Mouse (Mus musculus) myocyte (in vitro differentiated cells): ENCODE measurements around the gene Nsa2. TPM values are rescaled to one million over a fixed set of nuclear protein-coding genes. Genes with fewer than 3 reads are reported as not detected.
A peak's percentile ranks its signal among the peaks of the same experiment; 100 is the strongest.

Source experiments
- H3K27me3 ChIP-seq: one replicate; pipeline ENCODE4 v1.6.1; 2011; ENCODE audit not compliant: control insufficient read depth, insufficient read depth, insufficient read length
- H3K36me3 ChIP-seq: one replicate; pipeline ENCODE4 v1.6.1; 2011; ENCODE audit not compliant: control insufficient read depth, insufficient read depth
- H3K4me2 ChIP-seq: one replicate; pipeline ENCODE4 v1.6.1; 2011; ENCODE audit warnings: low read depth, control low read depth
- H3K4me3 ChIP-seq: one replicate; pipeline ENCODE4 v1.5.1; 2011; ENCODE audit warnings: mild to moderate bottlenecking, control low read depth, moderate library complexity
- H3K79me2 ChIP-seq: one replicate; pipeline ENCODE4 v1.6.1; 2011; ENCODE audit not compliant: control insufficient read depth, insufficient read depth
- H3ac ChIP-seq: one replicate; pipeline ENCODE4 v1.6.1; 2011; ENCODE audit not compliant: control insufficient read depth, insufficient read length
- CEBPB ChIP-seq: IDR thresholded peaks from 2 replicates; pipeline ENCODE4 v1.6.1; 2011; ENCODE audit warnings: mild to moderate bottlenecking, moderate library complexity; ENCODE audit not compliant: poor library complexity, insufficient read depth, severe bottlenecking
- E2F4 ChIP-seq: IDR thresholded peaks from one replicate; pipeline ENCODE4 v1.6.1; 2011; ENCODE audit warnings: mild to moderate bottlenecking, control low read depth, moderate library complexity; ENCODE audit not compliant: insufficient read depth
- MAX ChIP-seq: IDR thresholded peaks from one replicate; pipeline ENCODE4 v1.6.1; 2011; ENCODE audit warnings: low read depth, mild to moderate bottlenecking, control low read depth
- MYOD1 ChIP-seq, 3 experiments: IDR thresholded peaks; one replicate each; pipeline ENCODE4 v1.6.1; 2011; ENCODE audit warnings: control low read depth in 2 of 3, low read depth in 2 of 3, mild to moderate bottlenecking in 2 of 3, moderate library complexity in 1 of 3; ENCODE audit not compliant: insufficient read length in 2 of 3, control insufficient read depth in 1 of 3
- MYOG ChIP-seq, 3 experiments: IDR thresholded peaks; one replicate each; pipeline ENCODE4 v1.6.1; 2011; ENCODE audit warnings: control low read depth in 2 of 3, low read depth in 2 of 3, mild to moderate bottlenecking in 2 of 3; ENCODE audit not compliant: insufficient read length in 2 of 3, control insufficient read depth in 1 of 3, insufficient read depth in 1 of 3
- POLR2A ChIP-seq: IDR thresholded peaks from one replicate; pipeline ENCODE4 v1.6.1; 2011; ENCODE audit warnings: low read depth, mild to moderate bottlenecking, control low read depth, moderate library complexity; ENCODE audit not compliant: insufficient read length
- POLR2AphosphoS2 ChIP-seq: IDR thresholded peaks from one replicate; pipeline ENCODE4 v1.6.1; 2011; ENCODE audit warnings: low read depth, control low read depth; ENCODE audit not compliant: insufficient read length
- REST ChIP-seq: IDR thresholded peaks from one replicate; pipeline ENCODE4 v1.6.1; 2011; ENCODE audit warnings: mild to moderate bottlenecking, control low read depth, moderate library complexity; ENCODE audit not compliant: insufficient read depth, insufficient read length
- SRF ChIP-seq: IDR thresholded peaks from one replicate; pipeline ENCODE4 v1.6.1; 2011; ENCODE audit warnings: low read depth; ENCODE audit not compliant: control insufficient read depth, insufficient read length
- TCF12 ChIP-seq: IDR thresholded peaks from one replicate; pipeline ENCODE4 v1.6.1; 2011; ENCODE audit warnings: mild to moderate bottlenecking, control low read depth; ENCODE audit not compliant: poor library complexity, insufficient read depth, severe bottlenecking
- TCF3 ChIP-seq: IDR thresholded peaks from one replicate; pipeline ENCODE4 v1.6.1; 2011; ENCODE audit warnings: low read depth, control low read depth; ENCODE audit not compliant: insufficient read length
- USF1 ChIP-seq: IDR thresholded peaks from one replicate; pipeline ENCODE4 v1.6.1; 2011; ENCODE audit warnings: low read depth, mild to moderate bottlenecking, control low read depth, moderate library complexity
- polyA plus RNA-seq: library from polyadenylated mRNA; unstranded; fragments of >200 nt; fragmentation: generic; extraction: Trizol; gene quantifications from one replicate; pipeline ENCODE4 v1.2.1, GENCODE M21; 2012; ENCODE audit warnings: missing spikeins

Nsa2 gene
- polyA plus RNA-seq, result 114 TPM

GRCm38 (mm10) chr13:97137466-97138400, at the start of gene Nsa2, which contains the start of gene Gfm2:
Gene Nsa2 (minus strand): TSS chr13:97137937.
Gene Gfm2 (plus strand): TSS chr13:97137937.
- TF ChIP-seq MAX (no peak), MYOG (IDR thresholded peaks at IDR 0.05; ENCODE audit: control insufficient read depth in 1 of 3, insufficient read depth in 1 of 3, insufficient read length in 2 of 3, low read depth in 2 of 3) (peak in 1 of 3 experiments; percentile 25), TCF12 (no peak), E2F4 (no peak), POLR2AphosphoS2 (peak; percentile 24), TCF3 (no peak), POLR2A (peak; percentile 63), SRF (no peak), USF1 (no peak), MYOD1 (IDR thresholded peaks at IDR 0.05; ENCODE audit: control insufficient read depth in 1 of 3, insufficient read length in 2 of 3, low read depth in 2 of 3) (no peak), REST (no peak), CEBPB (no peak)
- Histone ChIP-seq H3K4me3 (peak within 1 kb of the TSS; percentile 92), H3K79me2 (peaks cover 20% of the 10 kb centered on the region), H3ac (peak within 1 kb of the TSS; percentile 15), H3K4me2 (peak within 1 kb of the TSS; percentile 77), H3K27me3 (no peaks in the 10 kb centered on the region), H3K36me3 (peaks cover 27% of the 10 kb centered on the region)

DNA sequence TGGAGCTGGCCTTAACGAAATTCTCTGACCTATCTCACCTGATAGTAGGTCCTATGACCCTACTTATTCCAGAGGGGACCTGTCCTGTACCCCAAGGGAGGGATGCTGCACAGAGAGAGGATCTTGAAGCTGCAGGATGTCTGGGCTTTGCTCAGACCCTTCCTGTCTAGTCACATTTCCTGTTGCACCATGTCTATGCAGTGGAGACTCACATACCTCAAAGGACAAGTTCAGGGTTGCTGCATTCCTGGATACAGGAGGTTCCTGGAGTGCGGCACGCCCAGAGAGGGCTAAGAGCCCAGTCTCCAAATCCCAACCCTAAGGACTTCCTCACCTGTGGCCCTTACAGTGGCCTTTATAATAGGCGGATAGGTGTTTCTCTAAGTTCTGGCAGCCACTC, 48.6 kb upstream of the Nsa2 start:
- Histone ChIP-seq H3K79me2 (no peaks in the 10 kb centered on the region), H3K36me3 (peaks cover 12% of the 10 kb centered on the region), H3K27me3 (no peaks in the 10 kb centered on the region), H3K4me3 (no peak overlapping the region), H3ac (no peak overlapping the region), H3K4me2 (no peak overlapping the region)
- TF ChIP-seq E2F4, result no peak
- TF ChIP-seq REST, result no peak
- no peak for TF ChIP-seq CEBPB
- no peak for TF ChIP-seq MAX
- no peak for TF ChIP-seq MYOG (IDR thresholded peaks at IDR 0.05; ENCODE audit: control insufficient read depth in 1 of 3, insufficient read depth in 1 of 3, insufficient read length in 2 of 3, low read depth in 2 of 3)
- TF ChIP-seq POLR2A, result no peak
- no peak for TF ChIP-seq POLR2AphosphoS2
- TF ChIP-seq USF1, result no peak
- no peak for TF ChIP-seq TCF3
- no peak for TF ChIP-seq TCF12
- TF ChIP-seq SRF, result no peak
- TF ChIP-seq MYOD1 (IDR thresholded peaks at IDR 0.05; ENCODE audit: control insufficient read depth in 1 of 3, insufficient read length in 2 of 3, low read depth in 2 of 3), result no peak

DNA sequence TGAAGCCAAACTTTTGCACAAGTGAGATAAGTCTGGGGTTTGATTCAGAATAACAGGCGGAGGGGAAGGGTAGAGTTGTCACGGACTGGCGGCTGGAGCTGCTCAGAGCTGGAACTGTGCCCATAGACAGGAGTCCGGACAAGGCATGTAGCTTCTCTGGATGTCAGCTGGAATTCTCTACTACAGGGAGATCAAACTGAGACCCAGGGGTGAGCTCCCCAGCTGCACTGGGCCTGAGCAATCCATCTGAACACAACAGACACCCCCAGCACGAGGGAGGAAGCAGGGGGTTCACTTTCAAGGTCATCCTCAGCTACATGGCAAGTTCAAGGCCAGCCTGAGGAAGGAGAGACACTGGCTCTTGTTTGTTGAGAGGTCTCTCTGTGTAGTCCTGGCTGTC, 46.9 kb upstream of the Nsa2 start:
- no peaks in the 10 kb centered on the region for H3K27me3 ChIP-seq
- H3K79me2 ChIP-seq, result no peaks in the 10 kb centered on the region
- peaks cover 19% of the 10 kb centered on the region for H3K36me3 ChIP-seq
- no peak overlapping the region for H3K4me3 ChIP-seq
- no peak overlapping the region for H3ac ChIP-seq
- TF ChIP-seq SRF (no peak), MYOD1 (IDR thresholded peaks at IDR 0.05; ENCODE audit: control insufficient read depth in 1 of 3, insufficient read length in 2 of 3, low read depth in 2 of 3) (no peak), MYOG (IDR thresholded peaks at IDR 0.05; ENCODE audit: control insufficient read depth in 1 of 3, insufficient read depth in 1 of 3, insufficient read length in 2 of 3, low read depth in 2 of 3) (no peak), USF1 (no peak), POLR2A (no peak), MAX (no peak), REST (no peak), TCF3 (no peak), CEBPB (no peak), TCF12 (no peak), E2F4 (no peak), POLR2AphosphoS2 (no peak)
- H3K4me2 ChIP-seq, result no peak overlapping the region

- Histone ChIP-seq H3K27me3 (no peaks in the 10 kb centered on the region), H3K4me3 (no peak overlapping the region), H3ac (no peak overlapping the region), H3K79me2 (no peaks in the 10 kb centered on the region), H3K4me2 (no peak overlapping the region), H3K36me3 (peaks cover 15% of the 10 kb centered on the region)
- TF ChIP-seq E2F4 (no peak), TCF12 (no peak)
Observed at GRCm38 (mm10) chr13:97184168-97184567, 46.4 kb upstream of the Nsa2 start.
